Mouse (Mus musculus) CH12.LX (cell line): ENCODE measurements at regions not wholly inside any gene's neighbourhood (a gene's known extent, or its start where the extent isn't known, plus 50 kb on each side); places are given as distances from the start of the nearest gene placed in this dataset.

Experiments used
- DNase-seq: peaks from one replicate; pipeline ENCODE4 v3.0.0-alpha.2; 2013; ENCODE audit errors: extremely low read depth
- H3K27ac ChIP-seq: 2 replicates; pipeline ENCODE4 v1.5.1; 2012; ENCODE audit warnings: low read depth, mild to moderate bottlenecking, control low read depth, moderate library complexity; ENCODE audit not compliant: insufficient read depth
- H3K27me3 ChIP-seq: replicated peaks from 2 replicates; pipeline ENCODE3; 2012; ENCODE audit warnings: inconsistent platforms
- H3K36me3 ChIP-seq, 2 experiments: replicated peaks in 1 of 2; 2 replicates each; pipeline versions ENCODE3 to v1.6.1; 2012; ENCODE audit warnings: inconsistent platforms in 1 of 2, low read length in 1 of 2, mild to moderate bottlenecking in 1 of 2, mixed read lengths in 1 of 2, moderate library complexity in 1 of 2; ENCODE audit not compliant: control insufficient read depth in 1 of 2, insufficient read depth in 1 of 2
- H3K4me1 ChIP-seq, 2 experiments: 2 replicates each; pipeline ENCODE4 v1.6.1; 2012; ENCODE audit warnings: inconsistent platforms in 1 of 2, moderate library complexity in 1 of 2; ENCODE audit not compliant: insufficient read depth in 2 of 2, control insufficient read depth in 1 of 2
- H3K4me2 ChIP-seq: 2 replicates; pipeline ENCODE4 v1.6.1; 2012; ENCODE audit warnings: low read depth, mild to moderate bottlenecking, control low read depth; ENCODE audit not compliant: poor library complexity, insufficient read depth, severe bottlenecking
- H3K4me3 ChIP-seq, 3 experiments: fragments of 150-350 bp in 1 of 3; sonication (generic) in 1 of 3; replicated peaks in 1 of 3; 2 replicates each; pipeline versions ENCODE3 to v1.5.1; 2011 to 2012; ENCODE audit warnings: low read depth in 2 of 3, low read length in 2 of 3, mild to moderate bottlenecking in 2 of 3, moderate library complexity in 2 of 3, control low read depth in 1 of 3, improper control_type of control experiment in 1 of 3, inconsistent platforms in 1 of 3, mixed read lengths in 1 of 3; ENCODE audit not compliant: poor library complexity in 1 of 3
- H3K79me2 ChIP-seq: replicated peaks from 2 replicates; pipeline ENCODE4 v1.6.1; 2012; ENCODE audit warnings: mild to moderate bottlenecking, moderate library complexity; ENCODE audit not compliant: control insufficient read depth, poor library complexity, insufficient read depth, severe bottlenecking; ENCODE audit errors: extremely low read depth
- H3K9ac ChIP-seq: 2 replicates; pipeline ENCODE4 v1.6.1; 2012; ENCODE audit warnings: low read depth, mild to moderate bottlenecking, control low read depth, moderate library complexity; ENCODE audit not compliant: insufficient read depth
- H3K9me3 ChIP-seq: replicated peaks from 2 replicates; pipeline ENCODE3; 2012; ENCODE audit warnings: low read length, inconsistent platforms, mixed read lengths
- BHLHE40 ChIP-seq: IDR thresholded peaks from 2 replicates; pipeline ENCODE4 v1.6.1; 2011; ENCODE audit warnings: mild to moderate bottlenecking, low read depth, low read length, improper control_type of control experiment
- CHD1 ChIP-seq: IDR thresholded peaks from 2 replicates; pipeline ENCODE4 v1.6.1; 2012; ENCODE audit warnings: low read depth, low read length, improper control_type of control experiment, inconsistent platforms
- E2F4 ChIP-seq: IDR thresholded peaks from 2 replicates; pipeline ENCODE4 v1.6.1; 2011; ENCODE audit warnings: low read depth, low read length, improper control_type of control experiment; ENCODE audit not compliant: insufficient replicate concordance
- ELF1 ChIP-seq: IDR thresholded peaks from 2 replicates; pipeline ENCODE4 v1.6.1; 2014; ENCODE audit warnings: low read depth, mild to moderate bottlenecking, inconsistent platforms, low read length, improper control_type of control experiment
- EP300 ChIP-seq: IDR thresholded peaks from 2 replicates; pipeline ENCODE4 v1.6.1; 2011; ENCODE audit warnings: low read length, improper control_type of control experiment
- ETS1 ChIP-seq: conservative IDR thresholded peaks from 2 replicates; pipeline ENCODE4 v1.6.1; 2012; ENCODE audit warnings: low read depth, mild to moderate bottlenecking, inconsistent platforms, low read length, improper control_type of control experiment, moderate library complexity
- GABPA ChIP-seq: IDR thresholded peaks from 2 replicates; pipeline ENCODE4 v1.6.1; 2012; ENCODE audit warnings: low read depth, low read length, improper control_type of control experiment, inconsistent platforms; ENCODE audit not compliant: insufficient replicate concordance
- HCFC1 ChIP-seq: IDR thresholded peaks from 2 replicates; pipeline ENCODE4 v1.6.1; 2012; ENCODE audit warnings: low read depth, mild to moderate bottlenecking, inconsistent platforms, low read length, improper control_type of control experiment
- JUN ChIP-seq: IDR thresholded peaks from 2 replicates; pipeline ENCODE4 v1.6.1; 2011; ENCODE audit warnings: low read depth, mild to moderate bottlenecking, low read length, improper control_type of control experiment, moderate library complexity; ENCODE audit not compliant: insufficient read depth
- MAFK ChIP-seq: IDR thresholded peaks from 2 replicates; pipeline ENCODE4 v1.6.1; 2011; ENCODE audit warnings: low read length, improper control_type of control experiment; ENCODE audit not compliant: insufficient replicate concordance
- MAX ChIP-seq: IDR thresholded peaks from 2 replicates; pipeline ENCODE4 v1.6.1; 2011; ENCODE audit warnings: low read length, improper control_type of control experiment
- MEF2A ChIP-seq: IDR thresholded peaks from 2 replicates; pipeline ENCODE4 v1.6.1; 2014; ENCODE audit warnings: low read depth, mild to moderate bottlenecking, inconsistent platforms, low read length, improper control_type of control experiment, borderline replicate concordance
- MXI1 ChIP-seq: IDR thresholded peaks from 2 replicates; pipeline ENCODE4 v1.6.1; 2011; ENCODE audit warnings: mild to moderate bottlenecking, low read depth, low read length, improper control_type of control experiment
- MYC ChIP-seq: IDR thresholded peaks from 2 replicates; pipeline ENCODE4 v1.6.1; 2011; ENCODE audit warnings: low read depth, mild to moderate bottlenecking, improper control_type of control experiment, low read length
- NELFE ChIP-seq: IDR thresholded peaks from 2 replicates; pipeline ENCODE4 v1.6.1; 2011; ENCODE audit warnings: low read depth, low read length, improper control_type of control experiment
- NRF1 ChIP-seq: IDR thresholded peaks from 2 replicates; pipeline ENCODE4 v1.6.1; 2014; ENCODE audit warnings: low read depth, mild to moderate bottlenecking, inconsistent platforms, low read length, improper control_type of control experiment, moderate library complexity
- PAX5 ChIP-seq: IDR thresholded peaks from 2 replicates; pipeline ENCODE4 v1.6.1; 2012; ENCODE audit warnings: low read length, inconsistent platforms, mixed read lengths
- POLR2A ChIP-seq: IDR thresholded peaks from 2 replicates; pipeline ENCODE4 v1.6.1; 2011; ENCODE audit warnings: low read depth, mild to moderate bottlenecking, improper control_type of control experiment, low read length
- RCOR1 ChIP-seq: conservative IDR thresholded peaks from 2 replicates; pipeline ENCODE4 v1.6.1; 2012; ENCODE audit warnings: low read depth, mild to moderate bottlenecking, inconsistent platforms, low read length, improper control_type of control experiment
- TBP ChIP-seq: conservative IDR thresholded peaks from 2 replicates; pipeline ENCODE4 v1.6.1; 2011; ENCODE audit warnings: low read depth, low read length, improper control_type of control experiment
- TCF12 ChIP-seq: IDR thresholded peaks from 2 replicates; pipeline ENCODE4 v1.6.1; 2014; ENCODE audit warnings: low read depth, mild to moderate bottlenecking, inconsistent platforms, low read length, improper control_type of control experiment
- USF1 ChIP-seq: IDR thresholded peaks from 2 replicates; pipeline ENCODE4 v1.6.1; 2014; ENCODE audit warnings: low read depth, mild to moderate bottlenecking, inconsistent platforms, low read length, improper control_type of control experiment
- USF2 ChIP-seq: conservative IDR thresholded peaks from 2 replicates; pipeline ENCODE4 v1.6.1; 2011; ENCODE audit warnings: low read depth, low read length, improper control_type of control experiment
- ZKSCAN1 ChIP-seq: IDR thresholded peaks from 2 replicates; pipeline ENCODE4 v1.6.1; 2012; ENCODE audit warnings: low read depth, inconsistent platforms, low read length, improper control_type of control experiment, borderline replicate concordance
- dilution Hi-C: fragments of 300-500 bp; cut with MboI; formaldehyde crosslinking; loops from 2 replicates; pipeline ENCODE4 v1.14.3; 2020; ENCODE audit warnings: low sequenced_read_pairs; ENCODE audit not compliant: extremely low pct_unique_long_range_greater_than_20kb, extremely low pct_ligation_motif_present
- in situ Hi-C: fragments of 300-500 bp; cut with MboI; formaldehyde crosslinking; loops from 3 replicates; pipeline ENCODE4 v1.14.3; 2019; ENCODE audit warnings: low sequenced_read_pairs, low pct_ligation_motif_present, low pct_unique_long_range_greater_than_20kb, mixed read lengths

DNA sequence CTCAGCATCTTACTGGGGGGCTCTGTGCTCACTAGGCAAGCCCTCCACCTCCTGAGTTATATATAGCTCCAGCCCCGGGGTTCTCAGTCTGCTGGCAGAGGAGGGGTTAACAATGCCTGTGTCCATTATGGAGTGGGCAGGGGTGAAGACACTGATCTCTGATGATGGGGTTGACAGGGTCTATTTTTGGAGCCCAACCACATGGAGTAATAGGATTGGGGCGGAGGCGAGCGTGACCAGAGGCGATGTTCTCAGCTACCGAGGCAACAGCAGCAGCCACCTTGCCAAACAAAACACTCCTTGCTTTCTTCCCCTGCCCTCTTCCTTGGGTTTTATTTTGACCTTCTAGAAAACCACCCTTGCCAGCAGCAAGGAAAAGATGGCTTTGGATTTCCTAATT lies 141.1 kb upstream of the Gli2 start:
- H3K4me2 ChIP-seq: no peak overlapping the region
- DNase-seq: no peak
- peaks cover 96% of the 10 kb centered on the region for H3K9me3 ChIP-seq
- H3K36me3 ChIP-seq: no peaks in the 10 kb centered on the region
- no peak overlapping the region for H3K9ac ChIP-seq
- H3K27ac ChIP-seq: no peak overlapping the region
- H3K4me3 ChIP-seq: no peak overlapping the region
- no peaks in the 10 kb centered on the region for H3K27me3 ChIP-seq
- dilution Hi-C loops: no loop called here
- H3K79me2 ChIP-seq: no peaks in the 10 kb centered on the region
- TF ChIP-seq ELF1 (no peak), TBP (no peak), NELFE (no peak), POLR2A (no peak), MYC (no peak), EP300 (no peak), USF2 (no peak), MXI1 (no peak), USF1 (no peak), HCFC1 (no peak), RCOR1 (no peak), MEF2A (no peak), ZKSCAN1 (no peak), MAX (no peak), GABPA (no peak), TCF12 (no peak), ETS1 (no peak)
- in situ Hi-C loops: no loop called here
- no peaks in the 10 kb centered on the region for H3K4me1 ChIP-seq

DNA sequence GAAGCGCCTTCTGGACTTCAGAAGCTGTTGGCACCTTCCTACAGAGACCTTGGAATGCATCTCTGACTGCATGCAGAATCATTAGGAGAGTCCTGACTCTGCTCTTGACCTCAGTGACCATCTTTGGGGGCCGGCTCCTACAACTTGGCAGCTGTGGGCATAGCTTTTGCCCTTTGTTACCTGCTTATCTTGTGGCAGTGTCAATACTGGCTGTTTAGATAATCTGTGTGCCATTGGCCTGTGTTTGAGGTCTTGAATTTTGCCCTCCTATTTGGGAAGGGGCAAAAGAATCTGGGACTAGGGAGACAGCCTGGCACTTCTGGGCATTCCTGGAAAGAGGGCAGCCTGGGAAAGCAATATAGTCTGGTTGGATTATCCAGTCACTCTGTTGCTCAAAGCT lies 137.8 kb upstream of the Gli2 start:
- H3K4me3 ChIP-seq: no peak overlapping the region
- no peaks in the 10 kb centered on the region for H3K27me3 ChIP-seq
- H3K4me2 ChIP-seq: no peak overlapping the region
- no peak for DNase-seq
- H3K79me2 ChIP-seq: no peaks in the 10 kb centered on the region
- H3K4me1 ChIP-seq: no peaks in the 10 kb centered on the region
- TF ChIP-seq CHD1: no peak
- no peak for TF ChIP-seq HCFC1
- TF ChIP-seq BHLHE40: no peak
- TF ChIP-seq EP300: no peak
- TF ChIP-seq PAX5: no peak
- no peak for TF ChIP-seq MAX
- no peak for TF ChIP-seq ETS1
- no peak for TF ChIP-seq NELFE
- TF ChIP-seq TCF12: no peak
- TF ChIP-seq NRF1: no peak
- no peak for TF ChIP-seq E2F4
- no peak for TF ChIP-seq MYC
- no peak for TF ChIP-seq JUN
- TF ChIP-seq ZKSCAN1: no peak
- TF ChIP-seq MAFK: no peak
- no peak overlapping the region for H3K27ac ChIP-seq
- no peak overlapping the region for H3K9ac ChIP-seq
- in situ Hi-C loops (no loop called here), dilution Hi-C loops (no loop called here)
- no peaks in the 10 kb centered on the region for H3K36me3 ChIP-seq
- H3K9me3 ChIP-seq: peaks cover 92% of the 10 kb centered on the region
